Mouse (Mus musculus): ENCODE measurements around the gene Stx5a. TPM values are rescaled to one million over a fixed set of nuclear protein-coding genes. Genes with fewer than 3 reads are reported as not detected.
"Not testable (repeated sequence)": the region's sequence is repeated elsewhere in the genome, so short reads cannot be mapped to it uniquely, and the experiment has no call there.

Stx5a gene
- polyA plus RNA-seq, 1 experiment from 2014 or later = 175 TPM

DNA sequence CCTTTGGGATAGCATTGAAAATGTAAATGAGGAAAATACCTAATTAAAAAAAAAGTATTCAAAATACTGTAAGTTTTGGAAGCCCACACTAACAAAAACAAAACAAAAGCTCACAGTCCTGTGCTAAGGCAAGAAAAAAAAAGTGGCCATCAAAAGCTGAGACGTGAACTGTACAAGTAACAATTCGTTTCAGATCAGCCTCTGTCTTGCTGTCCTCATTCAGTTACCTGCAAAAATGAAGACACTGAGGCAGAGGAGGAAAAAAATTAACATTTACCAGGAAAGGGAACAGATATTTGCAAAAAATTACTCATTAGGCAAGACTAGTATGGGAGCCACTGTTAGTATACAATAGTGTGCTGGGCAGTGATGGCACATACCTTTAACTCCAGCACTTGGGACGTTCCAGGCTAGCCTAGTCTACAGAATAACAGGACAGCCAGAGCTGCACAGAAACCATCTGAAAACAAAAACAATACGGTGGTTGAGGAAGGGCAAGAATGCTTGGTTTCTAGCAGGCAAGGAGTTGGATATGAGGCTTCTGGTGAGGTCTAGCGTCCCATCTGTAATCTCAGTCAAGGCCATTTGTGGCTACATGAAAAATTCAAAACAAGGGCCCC, 13.6 kb upstream of the Stx5a start:
- Histone ChIP-seq H3K4me1 (peaks cover 15% of the 10 kb centered on the region), H3K36me3 (peaks cover 27% of the 10 kb centered on the region), H3K27me3 (no peaks in the 10 kb centered on the region), H3K4me3 (replicated peaks) (no peak overlapping the region), H3K4me2 (replicated peaks) (no peak overlapping the region), H3K27ac (replicated peaks) (no peak overlapping the region), H3K9me3 (replicated peaks) (no peaks in the 10 kb centered on the region), H3K9ac (no peak overlapping the region)
- WGBS = 16% methylated on average over 5 of the region's 5 CpGs
- no peak for ATAC-seq (ENCODE audit: insufficient number of reproducible peaks, low FRiP score, low TSS enrichment, low read depth)

DNA sequence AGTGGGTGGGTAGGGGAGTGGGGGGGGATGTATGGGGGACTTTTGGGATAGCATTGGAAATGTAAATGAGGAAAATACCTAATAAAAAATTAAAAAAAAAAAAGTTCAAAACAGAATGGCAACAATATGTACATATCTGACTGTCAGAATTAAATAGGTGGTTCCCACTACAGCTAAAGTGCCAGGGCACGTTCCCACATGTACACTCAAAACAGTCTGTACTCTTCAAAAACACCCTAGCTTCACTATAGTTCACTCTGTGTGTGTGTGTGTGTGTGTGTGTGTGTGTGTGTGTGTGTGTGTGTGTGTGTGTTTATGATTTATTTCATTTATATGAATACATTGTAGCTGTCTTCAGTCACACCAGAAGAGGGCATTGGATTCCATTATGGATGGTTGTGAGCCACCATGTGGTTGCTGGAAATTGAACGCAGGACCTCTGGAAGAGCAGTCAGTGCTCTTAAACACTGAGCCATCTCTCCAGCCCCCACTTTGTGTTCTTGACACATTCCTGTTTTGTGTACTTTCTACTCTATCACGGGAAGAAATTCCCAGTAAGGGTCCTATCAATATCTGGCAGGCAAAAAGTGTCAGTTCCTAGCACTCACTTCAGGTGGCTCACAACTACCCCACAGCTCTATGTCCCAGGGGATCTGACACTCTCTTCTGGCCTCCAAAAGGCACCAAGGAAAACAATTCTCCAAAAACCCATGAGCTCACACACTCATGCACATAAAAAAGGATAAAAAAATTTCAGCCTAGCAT, 12.7 kb upstream of the Stx5a start:
- Histone ChIP-seq H3K36me3 (peaks cover 27% of the 10 kb centered on the region), H3K4me1 (peaks cover 15% of the 10 kb centered on the region)
- H3K27ac ChIP-seq (replicated peaks); H3K9me3 ChIP-seq (replicated peaks); H3K9ac ChIP-seq; H3K4me2 ChIP-seq (replicated peaks); ATAC-seq (ENCODE audit: insufficient number of reproducible peaks, low FRiP score, low TSS enrichment, low read depth); H3K4me3 ChIP-seq (replicated peaks); H3K27me3 ChIP-seq: not testable (repeated sequence)
- WGBS = 50% methylated on average over 3 of the region's 3 CpGs

DNA sequence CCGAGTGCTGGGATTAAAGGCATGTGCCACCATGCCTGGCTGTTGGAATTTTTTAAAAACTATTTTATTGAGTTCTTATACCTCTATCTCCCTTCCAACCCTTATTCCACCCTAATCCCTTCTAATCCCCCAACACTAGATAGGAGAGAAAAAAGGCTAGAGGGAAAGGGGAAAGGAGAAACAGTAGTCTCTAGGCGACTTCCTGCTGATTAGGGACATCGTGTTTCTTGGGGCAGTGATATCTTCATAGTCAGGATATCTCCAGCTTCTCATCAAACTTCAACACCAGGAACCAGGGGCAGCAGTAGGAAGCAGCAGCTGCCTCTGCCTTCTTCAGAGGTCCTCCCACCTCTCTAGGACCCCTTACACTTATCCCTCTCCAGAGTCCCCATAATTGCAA, 6.9 kb upstream of the Stx5a start:
- Histone ChIP-seq H3K9me3 (replicated peaks) (no peaks in the 10 kb centered on the region), H3K9ac (no peak overlapping the region), H3K27ac (replicated peaks) (no peak overlapping the region), H3K4me2 (replicated peaks) (no peak overlapping the region), H3K27me3 (no peaks in the 10 kb centered on the region), H3K36me3 (peaks cover 17% of the 10 kb centered on the region), H3K4me3 (replicated peaks) (no peak overlapping the region), H3K4me1 (peaks cover 7% of the 10 kb centered on the region)
- ATAC-seq (ENCODE audit: insufficient number of reproducible peaks, low FRiP score, low TSS enrichment, low read depth) = no peak
- 67% methylated on average over 3 of the region's 3 CpGs for WGBS

DNA sequence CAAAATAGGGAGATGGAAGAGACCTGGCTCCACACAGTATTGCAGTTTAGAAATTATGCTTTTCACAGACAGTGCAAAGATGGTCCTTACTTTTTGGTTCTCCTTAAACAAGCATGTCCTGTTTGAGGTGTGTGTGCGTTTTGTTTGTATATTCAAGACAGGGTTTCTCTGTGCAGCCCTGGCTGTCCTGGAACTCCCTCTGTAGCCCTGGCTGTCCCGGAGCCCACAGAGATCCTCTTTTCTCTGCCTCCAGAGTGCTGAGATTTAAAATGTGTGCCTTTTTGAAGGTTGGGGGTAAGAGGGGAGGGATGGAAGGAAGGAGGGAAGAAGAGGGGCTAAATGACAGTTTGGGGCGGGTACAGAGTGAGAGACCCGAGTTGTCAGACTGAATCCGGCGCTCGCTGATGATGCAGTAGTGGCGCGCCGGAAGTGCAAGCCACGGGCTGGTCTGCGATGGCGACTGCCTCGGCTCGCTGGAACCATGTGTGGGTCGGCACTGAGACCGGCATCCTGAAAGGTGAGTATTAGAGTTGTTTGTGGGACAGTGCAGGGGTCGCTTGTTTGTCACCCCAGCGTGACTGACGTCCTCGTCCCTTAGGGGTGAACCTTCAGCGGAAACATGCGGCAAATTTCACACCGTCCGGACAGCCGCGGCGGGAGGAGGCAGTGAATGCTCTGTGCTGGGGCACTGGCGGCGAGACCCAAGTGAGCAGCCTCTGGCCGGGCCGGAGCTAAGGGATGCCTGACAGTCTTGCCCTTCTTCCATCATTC, 5.6 kb upstream of the Stx5a start, which contains the start of gene Wdr74:
TSS of gene Wdr74 (plus strand) at position 439 of the 771 bp plus-strand sequence.
- peak within 1 kb of the TSS; percentile 77 for H3K27ac ChIP-seq (replicated peaks)
- H3K36me3 ChIP-seq = peaks cover 29% of the 10 kb centered on the region
- under 1% methylated on average over 32 of the region's 32 CpGs for WGBS
- peak within 1 kb of the TSS; percentile 90 for H3K4me3 ChIP-seq (replicated peaks)
- no peaks in the 10 kb centered on the region for H3K9me3 ChIP-seq (replicated peaks)
- peak within 1 kb of the TSS; percentile 86 for H3K4me2 ChIP-seq (replicated peaks)
- H3K9ac ChIP-seq = peak within 1 kb of the TSS; percentile 79
- peak; percentile 90 for ATAC-seq (ENCODE audit: insufficient number of reproducible peaks, low FRiP score, low TSS enrichment, low read depth)
- no peaks in the 10 kb centered on the region for H3K27me3 ChIP-seq
- peaks cover 9% of the 10 kb centered on the region for H3K4me1 ChIP-seq

DNA sequence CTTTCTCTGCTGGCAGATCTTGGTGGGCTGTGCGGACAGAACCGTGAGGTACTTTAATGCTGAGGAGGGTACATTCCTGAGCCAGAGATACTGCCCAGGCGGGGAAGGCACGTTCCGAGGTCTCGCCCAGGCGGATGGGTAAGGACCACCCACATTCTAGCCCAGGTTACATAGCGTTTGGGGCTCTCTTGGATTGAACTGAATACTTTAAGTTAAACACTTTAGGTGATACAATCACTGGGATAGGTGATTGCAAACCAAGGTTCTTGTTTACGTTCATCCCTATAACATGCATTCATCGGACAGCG, 5.1 kb upstream of the Stx5a start:
- H3K27ac ChIP-seq (replicated peaks) = peak overlapping the region; percentile 77

DNA sequence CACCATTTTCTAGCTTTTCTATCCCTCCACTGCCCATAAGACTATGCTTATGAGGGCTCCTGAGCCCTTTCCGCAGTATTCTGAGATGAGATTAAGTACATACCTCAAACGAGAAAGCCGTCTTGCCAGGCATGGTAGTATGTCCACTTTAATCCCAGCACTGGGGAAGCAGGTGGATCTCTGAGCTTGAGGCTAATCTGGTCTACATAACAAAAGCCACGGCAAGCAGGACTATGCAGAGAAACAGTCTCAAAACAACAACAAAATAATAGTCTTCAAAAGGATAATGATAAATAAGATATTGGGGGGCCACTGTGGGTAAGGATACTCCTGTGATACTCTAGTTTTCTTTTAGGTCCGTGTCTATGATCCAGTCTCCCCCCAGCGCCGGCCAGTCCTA, 2.3 kb upstream of the Stx5a start:
- 92% methylated on average over 7 of the region's 7 CpGs for WGBS
- Histone ChIP-seq H3K4me1 (peaks cover 29% of the 10 kb centered on the region), H3K9ac (no peak overlapping the region), H3K36me3 (peaks cover 43% of the 10 kb centered on the region), H3K9me3 (replicated peaks) (no peaks in the 10 kb centered on the region), H3K27me3 (no peaks in the 10 kb centered on the region), H3K4me3 (replicated peaks) (no peak overlapping the region), H3K27ac (replicated peaks) (no peak overlapping the region), H3K4me2 (replicated peaks) (no peak overlapping the region)
- ATAC-seq (ENCODE audit: insufficient number of reproducible peaks, low FRiP score, low TSS enrichment, low read depth) = no peak

More for the DNA sequence above, 5.1 kb upstream of the Stx5a start:
- no peaks in the 10 kb centered on the region for H3K9me3 ChIP-seq (replicated peaks)
- WGBS = 2% methylated on average over 11 of the region's 11 CpGs
- H3K36me3 ChIP-seq = peaks cover 30% of the 10 kb centered on the region
- no peaks in the 10 kb centered on the region for H3K27me3 ChIP-seq
- peaks cover 15% of the 10 kb centered on the region for H3K4me1 ChIP-seq
- ATAC-seq (ENCODE audit: insufficient number of reproducible peaks, low FRiP score, low TSS enrichment, low read depth) = no peak
- H3K9ac ChIP-seq = peak overlapping the region; percentile 79
- peak overlapping the region; percentile 86 for H3K4me2 ChIP-seq (replicated peaks)
- H3K4me3 ChIP-seq (replicated peaks) = peak overlapping the region; percentile 90

DNA sequence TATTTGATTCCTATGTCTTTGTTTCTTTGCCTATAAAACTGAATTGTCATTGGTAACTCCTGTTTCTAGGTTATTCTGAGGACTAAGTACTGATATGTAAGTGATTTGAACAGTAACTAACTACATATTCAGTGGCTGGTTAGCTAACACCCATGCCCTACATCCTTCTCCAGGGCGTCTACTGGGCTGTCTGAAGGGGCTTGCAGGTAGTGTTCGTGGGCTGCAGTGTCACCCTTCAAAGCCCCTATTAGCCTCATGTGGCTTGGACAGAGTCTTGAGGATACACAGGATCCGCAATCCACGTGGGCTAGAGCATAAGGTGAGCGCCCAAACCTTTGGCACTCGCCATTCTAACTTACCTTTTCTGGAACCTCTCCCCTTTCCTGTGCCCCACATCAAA, 1.6 kb upstream of the Stx5a start:
- Histone ChIP-seq H3K4me2 (replicated peaks) (no peak overlapping the region), H3K4me3 (replicated peaks) (no peak overlapping the region), H3K9ac (no peak overlapping the region), H3K27me3 (no peaks in the 10 kb centered on the region), H3K4me1 (peaks cover 29% of the 10 kb centered on the region), H3K36me3 (peaks cover 50% of the 10 kb centered on the region), H3K27ac (replicated peaks) (no peak overlapping the region), H3K9me3 (replicated peaks) (no peaks in the 10 kb centered on the region)
- no peak for ATAC-seq (ENCODE audit: insufficient number of reproducible peaks, low FRiP score, low TSS enrichment, low read depth)
- WGBS = 87% methylated on average over 6 of the region's 6 CpGs

DNA sequence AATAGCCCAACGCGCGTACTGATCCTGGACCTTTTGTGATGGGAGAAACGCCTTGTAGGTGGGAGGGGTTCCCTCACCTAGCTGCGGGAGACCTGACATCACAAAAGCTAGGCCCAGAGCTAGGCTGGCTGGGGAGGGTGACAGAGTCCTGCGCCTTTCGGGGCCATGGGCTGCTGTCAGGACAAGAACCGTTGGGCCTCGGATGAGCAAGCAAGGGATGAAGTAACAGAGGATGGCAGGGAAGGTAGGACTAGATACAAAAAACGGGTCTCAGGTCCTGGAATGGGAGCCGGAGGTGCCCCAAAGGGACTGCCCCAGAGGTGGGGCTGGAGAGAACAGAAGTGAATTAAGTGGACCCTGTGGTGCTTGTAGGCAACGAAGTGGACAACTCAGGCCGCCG, 610 bp upstream of the Stx5a start, which contains the start of gene 1700092M07Rik:
TSS of gene 1700092M07Rik (plus strand) at position 116 of the 400 bp plus-strand sequence.
- Histone ChIP-seq H3K9me3 (replicated peaks) (no peaks in the 10 kb centered on the region), H3K9ac (peak within 1 kb of the TSS; percentile 80), H3K4me1 (peaks cover 22% of the 10 kb centered on the region), H3K4me2 (replicated peaks) (peak within 1 kb of the TSS; percentile 88), H3K36me3 (peaks cover 59% of the 10 kb centered on the region), H3K27ac (replicated peaks) (peak within 1 kb of the TSS; percentile 99), H3K4me3 (replicated peaks) (peak within 1 kb of the TSS; percentile 66), H3K27me3 (no peaks in the 10 kb centered on the region)
- WGBS = 66% methylated on average over 14 of the region's 14 CpGs
- ATAC-seq (ENCODE audit: insufficient number of reproducible peaks, low FRiP score, low TSS enrichment, low read depth) = no peak

DNA sequence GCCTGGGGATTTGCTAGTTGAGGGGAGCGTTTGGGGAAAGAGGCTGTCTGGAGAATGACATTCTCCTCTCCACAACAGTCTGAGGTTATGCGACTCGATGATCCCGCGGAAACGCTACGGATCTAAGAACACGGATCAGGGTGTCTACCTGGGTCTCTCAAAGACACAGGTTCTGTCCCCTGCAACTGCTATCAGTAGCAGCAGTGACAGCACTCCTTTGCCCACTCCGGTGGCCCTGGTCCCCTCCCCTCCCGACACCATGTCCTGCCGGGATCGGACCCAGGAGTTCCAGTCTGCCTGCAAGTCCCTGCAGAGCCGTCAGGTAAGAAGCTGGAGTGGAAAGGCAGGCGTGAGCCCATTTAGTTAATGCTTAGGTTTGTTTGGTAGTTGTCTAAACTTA, 963 bp downstream of the Stx5a start:
- WGBS = 15% methylated on average over 14 of the region's 14 CpGs
- H3K36me3 ChIP-seq = peaks cover 73% of the 10 kb centered on the region

DNA sequence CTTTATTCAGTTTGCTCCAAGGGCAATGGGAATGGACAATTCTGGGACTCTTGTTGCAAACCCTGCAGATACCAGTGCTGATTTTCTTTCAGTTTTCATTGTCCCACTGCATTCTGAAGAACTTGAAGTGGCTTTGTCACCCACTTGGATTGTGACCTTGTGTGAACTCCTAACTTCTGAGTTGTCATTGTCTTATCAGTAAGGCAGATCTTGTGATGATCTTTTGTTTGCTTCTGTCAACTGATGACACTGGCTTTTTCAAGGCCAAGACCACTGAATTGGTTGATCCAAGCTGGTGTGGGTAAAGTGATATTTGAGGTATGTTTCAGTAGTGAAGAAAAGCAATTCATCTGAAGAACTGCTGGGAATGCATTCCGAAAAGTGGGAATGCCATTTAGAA, 4.2 kb downstream of the Stx5a start:
- Histone ChIP-seq H3K4me3 (replicated peaks) (no peak overlapping the region), H3K4me2 (replicated peaks) (no peak overlapping the region), H3K36me3 (peaks cover 80% of the 10 kb centered on the region), H3K9me3 (replicated peaks) (no peaks in the 10 kb centered on the region), H3K27ac (replicated peaks) (no peak overlapping the region), H3K27me3 (no peaks in the 10 kb centered on the region), H3K9ac (no peak overlapping the region), H3K4me1 (peaks cover 22% of the 10 kb centered on the region)
- WGBS = 96% methylated on average over 1 of the region's 1 CpGs
- ATAC-seq (ENCODE audit: insufficient number of reproducible peaks, low FRiP score, low TSS enrichment, low read depth) = no peak

More for the DNA sequence above, 963 bp downstream of the Stx5a start:
- Histone ChIP-seq H3K27me3 (no peaks in the 10 kb centered on the region), H3K27ac (replicated peaks) (peak overlapping the region; percentile 99), H3K4me1 (peaks cover 22% of the 10 kb centered on the region), H3K4me2 (replicated peaks) (peak overlapping the region; percentile 88), H3K9ac (peak overlapping the region; percentile 80), H3K9me3 (replicated peaks) (no peaks in the 10 kb centered on the region), H3K4me3 (replicated peaks) (peak overlapping the region; percentile 66)
- no peak for ATAC-seq (ENCODE audit: insufficient number of reproducible peaks, low FRiP score, low TSS enrichment, low read depth)

DNA sequence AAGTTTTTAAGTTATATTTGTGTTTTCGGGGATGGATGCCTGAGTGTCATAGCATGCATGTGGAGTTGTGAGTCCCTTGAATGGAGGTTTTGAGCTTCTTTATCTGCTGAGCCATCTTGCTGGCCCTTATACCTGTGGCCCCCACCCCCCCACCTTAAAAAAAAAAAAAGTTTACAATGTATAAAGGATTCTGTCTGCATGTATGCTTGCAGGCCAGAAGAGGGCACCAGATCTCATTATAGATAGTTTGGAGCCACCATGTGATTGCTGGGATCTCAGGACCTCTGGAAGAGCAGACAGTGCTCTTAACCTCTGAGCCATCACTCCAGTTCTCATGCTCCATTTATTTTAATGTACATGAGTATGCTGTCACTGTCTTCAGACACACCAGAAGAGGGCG, 6.2 kb downstream of the Stx5a start:
- H3K36me3 ChIP-seq = peaks cover 95% of the 10 kb centered on the region
- H3K4me3 ChIP-seq (replicated peaks) = no peak overlapping the region
- WGBS = 78% methylated on average over 2 of the region's 2 CpGs
- no peak for ATAC-seq (ENCODE audit: insufficient number of reproducible peaks, low FRiP score, low TSS enrichment, low read depth)
- no peak overlapping the region for H3K27ac ChIP-seq (replicated peaks)
- no peaks in the 10 kb centered on the region for H3K9me3 ChIP-seq (replicated peaks)
- no peak overlapping the region for H3K4me2 ChIP-seq (replicated peaks)
- peaks cover 11% of the 10 kb centered on the region for H3K4me1 ChIP-seq
- H3K9ac ChIP-seq = no peak overlapping the region
- H3K27me3 ChIP-seq = no peaks in the 10 kb centered on the region
